Mouse (Mus musculus): ENCODE results near the gene Usp53. TPM values are rescaled to one million over a fixed set of nuclear protein-coding genes. Genes with fewer than 3 reads are reported as not detected.

Usp53 gene
- total RNA-seq, 1 experiment from 2014 or later = 34.1 TPM

GRCm38 (mm10) chr3:122898254-122898653, 86.1 kb downstream of the Usp53 start:
- no peak for ATAC-seq (ENCODE audit: extremely low read depth, insufficient number of reproducible peaks, low FRiP score, poor library complexity, severe bottlenecking)

DNA sequence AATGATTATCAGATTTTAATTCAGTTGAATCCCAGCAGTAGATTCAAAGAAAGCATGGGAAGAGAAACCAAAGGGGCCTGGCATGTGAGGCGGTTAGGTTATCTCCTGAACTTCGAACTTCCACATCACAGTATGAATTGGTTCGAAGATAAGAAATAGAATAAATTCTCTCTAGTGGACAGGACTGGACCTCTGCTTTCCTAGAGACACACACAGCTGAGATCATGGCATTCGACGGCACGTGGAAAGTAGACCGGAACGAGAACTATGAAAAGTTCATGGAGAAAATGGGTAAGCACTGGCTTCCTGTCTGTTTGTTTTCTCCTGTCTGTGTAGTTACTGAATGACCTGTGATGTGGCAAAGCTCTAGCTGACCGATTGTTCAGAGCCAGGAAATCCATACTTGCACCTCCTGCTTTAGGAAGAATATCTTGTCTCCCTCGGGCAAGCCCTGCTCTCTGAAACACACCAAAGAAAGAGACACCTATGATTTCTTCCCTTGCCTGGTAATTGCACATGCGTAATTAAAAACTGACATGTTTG, 89.0 kb downstream of the Usp53 start:
- ATAC-seq (ENCODE audit: extremely low read depth, insufficient number of reproducible peaks, low FRiP score, poor library complexity, severe bottlenecking) = no peak

DNA sequence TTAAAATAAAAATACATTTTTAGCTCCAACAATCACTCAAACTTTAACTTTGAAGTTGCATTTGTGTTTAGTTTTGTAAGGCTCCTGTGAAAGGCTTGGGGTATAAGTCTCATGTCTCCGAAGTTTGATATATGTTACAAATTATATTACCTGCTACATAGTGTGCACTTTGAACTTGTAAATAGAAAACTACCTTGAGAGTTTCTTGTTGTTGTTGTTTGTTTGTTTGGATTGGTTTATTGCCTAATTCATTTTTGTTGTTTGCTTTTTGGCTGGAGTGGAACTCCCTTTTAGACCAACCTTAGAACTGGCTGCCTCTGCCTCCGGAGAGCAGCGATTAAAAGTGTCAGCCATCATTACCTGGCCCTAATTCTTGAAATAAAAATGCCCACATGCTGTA, 89.5 kb downstream of the Usp53 start, which contains the start of gene Fabp2:
Gene Fabp2 (plus strand): TSS at position 301 of the 400 bp plus-strand sequence.
- no peak for ATAC-seq (ENCODE audit: extremely low read depth, insufficient number of reproducible peaks, low FRiP score, poor library complexity, severe bottlenecking)

DNA sequence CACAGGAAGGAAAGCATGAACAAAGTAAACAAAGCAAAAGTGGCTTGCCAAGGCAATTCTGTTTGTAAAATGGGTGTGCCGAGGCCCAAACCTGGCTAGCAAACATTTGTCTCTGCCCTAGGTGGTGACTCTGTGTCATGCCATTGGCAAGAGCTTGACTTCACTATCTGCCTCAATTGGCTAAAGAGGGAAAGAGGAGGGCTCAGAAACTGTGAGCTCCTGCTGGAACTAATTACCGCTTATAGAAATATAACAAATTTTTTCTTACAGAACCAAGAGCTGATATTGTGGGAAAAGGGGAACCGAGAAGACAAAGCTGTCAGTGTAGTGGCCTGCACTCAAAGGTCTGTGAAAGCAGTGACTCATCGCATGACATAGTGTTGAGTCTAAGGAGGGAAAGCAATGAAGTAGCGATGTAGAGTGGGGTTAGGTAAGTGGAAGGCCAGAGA, 95.9 kb downstream of the Usp53 start:
- ATAC-seq (ENCODE audit: extremely low read depth, insufficient number of reproducible peaks, low FRiP score, poor library complexity, severe bottlenecking) = no peak

DNA sequence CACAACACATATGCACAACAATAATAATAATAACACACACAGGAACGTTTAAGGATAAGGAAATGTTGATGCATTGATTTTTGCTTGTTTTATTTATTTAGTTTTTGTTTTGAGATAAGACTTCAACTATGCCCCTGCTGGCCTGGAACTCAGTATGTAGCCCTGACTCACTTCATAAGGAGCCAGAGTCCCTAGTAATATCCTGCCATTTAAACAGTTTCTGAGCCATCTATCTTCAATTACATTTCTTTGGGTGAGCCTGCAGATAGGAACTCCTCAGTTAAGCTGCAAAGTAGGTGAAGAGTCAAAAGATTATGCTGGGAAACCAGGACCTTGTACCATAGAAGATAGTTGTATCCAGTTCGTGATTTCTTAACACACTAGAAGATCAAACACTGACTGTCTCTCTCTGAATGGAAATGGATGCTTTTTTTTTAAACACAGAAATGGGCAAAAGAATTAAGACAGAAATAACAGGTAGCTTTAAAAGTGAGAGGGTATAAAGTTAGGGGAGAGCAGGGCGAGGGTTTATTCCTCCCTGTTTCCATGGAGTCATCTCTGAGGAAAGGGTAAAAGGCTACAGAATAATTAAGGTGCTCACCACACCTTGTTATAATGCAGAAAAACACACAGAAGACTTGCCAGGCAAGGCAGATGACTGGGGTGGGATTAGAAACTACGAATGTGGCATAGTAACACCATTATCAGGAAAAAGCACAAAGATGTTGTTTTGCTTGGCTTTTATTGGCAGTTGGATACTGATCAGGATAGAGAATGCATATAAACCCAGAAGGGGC, 96.6 kb downstream of the Usp53 start:
- ATAC-seq (ENCODE audit: extremely low read depth, insufficient number of reproducible peaks, low FRiP score, poor library complexity, severe bottlenecking) = no peak

Other genes starting within 250 kb of the Usp53 start
- gene Fabp2, start 89.4 kb downstream of the Usp53 start, total RNA-seq (2017) = not detected in 2 replicates
- not detected in 2 replicates for gene Gm10959, start 65.2 kb downstream of the Usp53 start, total RNA-seq (2017)
- 11.3 and 19.8 TPM in 2 replicates for gene 1810037I17Rik, start 60.3 kb downstream of the Usp53 start, total RNA-seq (2017)
- not detected in 2 replicates for gene Myoz2, start 50.5 kb upstream of the Usp53 start, total RNA-seq (2017)